Mouse (Mus musculus) heart, postnatal 10 days (tissue): ENCODE results near the gene Trpc4. TPM values are rescaled to one million over a fixed set of nuclear protein-coding genes. Genes with fewer than 3 reads are reported as not detected.

Experiments
- DNase-seq, 2 experiments: peaks; one replicate each; pipeline ENCODE4 v3.0.0; 2021
- intact Hi-C: fragments of 180-260 bp; cut with DNase I; formaldehyde crosslinking; loops from one replicate; pipeline ENCODE4 v1.15.1; 2025
- total RNA-seq, 2 experiments: library from RNA; stranded (reverse); gene quantifications; 2 replicates each; pipeline ENCODE4 v1.2.3; 2021

Gene Trpc4
- total RNA-seq, 2 experiments from 2014 or later, result 0.25 to 0.38 TPM

DNA sequence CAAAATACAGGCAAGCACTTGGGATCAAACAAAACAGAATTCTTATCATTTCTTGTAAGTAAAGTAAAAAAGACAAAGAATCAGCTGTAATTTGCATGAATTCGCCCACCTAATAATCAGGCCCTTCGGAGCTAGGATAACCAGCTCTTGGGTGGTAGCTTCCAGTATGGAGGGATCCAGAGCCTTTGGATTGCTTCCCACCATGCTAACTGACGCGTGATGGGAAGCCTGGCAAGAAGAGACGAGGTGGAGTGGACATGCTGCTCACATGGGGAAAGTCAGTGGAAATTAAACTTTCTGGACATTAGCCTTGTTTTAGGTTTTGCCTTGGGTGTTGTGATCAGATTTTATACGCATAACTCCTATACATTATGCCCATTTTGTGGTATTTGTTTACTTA, 93.5 kb downstream of the Trpc4 start:
- intact Hi-C loops, result no loop called here
- DNase-seq, result no peak

DNA sequence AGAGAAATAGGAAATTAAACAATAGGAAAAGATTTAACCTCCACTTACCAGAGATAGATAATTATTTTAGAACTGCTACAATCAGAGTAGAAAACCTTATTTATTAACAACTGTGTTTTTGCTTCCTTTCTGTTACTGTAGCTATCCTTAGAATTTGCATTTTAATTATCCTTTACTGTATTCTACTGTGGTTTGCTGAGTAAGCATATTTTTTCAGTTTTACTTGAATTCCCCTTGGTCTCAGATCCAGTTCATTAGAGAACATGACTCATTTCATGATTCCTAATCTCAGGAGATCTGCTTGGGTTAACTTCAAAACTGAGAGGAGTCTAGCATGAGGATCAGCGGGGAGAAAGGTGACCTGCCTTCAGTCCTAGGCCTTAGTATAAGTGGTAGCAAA, 111.1 kb downstream of the Trpc4 start:
- intact Hi-C loops, result no loop called here
- DNase-seq, result no peak

DNA sequence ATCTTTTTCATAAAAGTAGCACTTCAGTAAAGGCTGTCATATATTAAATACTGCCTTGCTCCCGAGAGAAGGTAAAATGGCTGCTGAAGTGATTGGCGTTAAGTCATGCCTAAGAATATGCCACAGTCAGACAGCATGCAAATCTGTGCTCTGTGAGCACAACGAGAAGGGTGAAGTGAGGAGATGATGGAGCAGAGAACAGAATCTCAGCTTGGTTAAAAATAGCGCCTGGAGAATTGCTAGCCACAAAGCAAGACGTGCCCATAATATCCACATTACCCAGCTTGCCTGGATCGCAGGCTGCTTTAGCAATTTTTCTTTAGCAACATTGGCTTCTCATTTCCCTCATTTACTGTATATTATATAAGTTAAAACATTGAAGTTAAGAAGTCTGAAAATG, 113.3 kb downstream of the Trpc4 start:
- peak; percentile 23 to 39 for DNase-seq
- intact Hi-C loops, result no loop called here

DNA sequence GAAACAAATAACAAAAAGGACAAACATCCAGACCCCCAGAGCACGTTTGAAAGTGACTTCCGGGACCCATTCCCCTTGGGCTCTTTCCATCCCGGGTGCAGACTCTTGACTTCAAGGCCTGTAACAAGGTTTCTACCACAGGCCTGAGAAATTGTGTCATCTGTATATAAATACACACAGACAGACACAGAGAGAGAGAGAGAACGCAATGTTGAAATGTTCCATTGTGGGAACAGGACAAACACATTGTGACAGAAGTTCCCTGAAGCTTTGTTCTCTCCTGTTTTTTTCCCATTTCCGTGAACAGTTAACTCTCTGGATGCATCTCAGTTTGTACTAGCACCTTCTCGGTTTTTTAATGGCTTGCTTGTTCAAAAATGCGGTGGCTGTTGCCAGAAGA, 118.8 kb downstream of the Trpc4 start:
- peak; percentile 29 to 30 for DNase-seq
- intact Hi-C loops, result no loop called here

DNA sequence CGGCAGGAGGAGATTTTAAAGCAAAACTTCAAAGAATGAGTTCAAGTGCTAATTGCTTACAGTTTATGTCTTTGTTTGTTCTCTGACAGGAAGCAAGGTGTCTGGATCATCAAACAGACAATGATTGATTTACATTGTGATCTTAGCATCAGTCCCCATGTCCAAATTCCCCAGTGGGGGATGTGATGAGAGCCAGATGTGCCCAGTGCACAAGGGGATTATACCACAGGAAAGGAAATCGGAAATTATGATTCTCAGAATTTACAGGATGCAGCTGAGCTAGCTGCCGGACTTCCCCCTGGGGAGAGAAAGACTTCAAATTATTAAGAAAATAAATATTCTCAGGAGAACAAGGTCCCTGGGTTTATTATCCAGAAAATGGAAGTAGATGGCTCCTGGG, 133.9 kb downstream of the Trpc4 start:
- peak in 1 of 2 experiments; percentile 10 for DNase-seq
- intact Hi-C loops, result no loop called here

DNA sequence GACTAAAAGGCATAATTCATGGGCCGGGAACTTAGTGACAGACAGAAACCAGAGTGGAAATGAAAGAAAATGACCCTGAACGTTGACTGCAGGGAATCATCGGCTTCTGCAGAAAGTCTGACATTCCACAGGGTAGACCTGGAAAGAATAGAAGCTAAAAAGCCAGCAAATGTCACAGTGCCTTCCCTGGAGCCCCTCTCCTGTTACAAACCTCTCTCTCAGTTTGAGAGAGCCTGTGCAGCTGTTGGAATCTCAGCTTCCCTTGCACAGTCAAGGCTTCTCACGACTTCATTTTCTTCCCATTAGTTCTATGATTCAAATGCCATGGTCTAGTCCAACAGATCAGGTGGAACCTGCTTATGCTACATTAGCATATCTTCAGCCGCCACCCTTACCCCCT, 154.8 kb downstream of the Trpc4 start:
- DNase-seq, result no peak
- intact Hi-C loops, result loop anchor here (10.0 kb wide), 2 partner anchors 156 to 446 kb away; partner anchors contain the start of genes Trpc4 and Ufm1

DNA sequence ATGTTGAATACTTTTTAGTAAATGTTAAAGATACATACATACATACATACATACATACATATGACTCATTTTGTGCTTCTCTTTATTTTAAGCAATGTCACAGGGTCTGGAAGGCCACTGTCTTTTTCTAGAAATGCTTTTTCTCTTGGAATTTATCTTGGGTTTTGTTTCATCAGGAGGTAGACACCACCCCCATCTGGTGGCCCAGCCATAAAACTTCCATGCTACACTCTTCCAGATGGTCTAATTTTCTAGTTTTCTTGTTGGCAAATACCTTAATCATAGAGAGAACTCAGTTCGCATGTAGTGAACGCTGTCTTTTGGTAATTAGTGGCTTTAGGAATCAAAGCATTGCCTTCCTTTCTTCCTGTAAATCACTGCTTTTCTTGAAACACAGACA, 158.2 kb downstream of the Trpc4 start:
- DNase-seq, result peak; percentile 10 to 36
- intact Hi-C loops, result loop anchor here (2.0 to 10.0 kb wide), 3 partner anchors 159 to 577 kb away; partner anchors contain the start of genes Trpc4 and Ufm1

DNA sequence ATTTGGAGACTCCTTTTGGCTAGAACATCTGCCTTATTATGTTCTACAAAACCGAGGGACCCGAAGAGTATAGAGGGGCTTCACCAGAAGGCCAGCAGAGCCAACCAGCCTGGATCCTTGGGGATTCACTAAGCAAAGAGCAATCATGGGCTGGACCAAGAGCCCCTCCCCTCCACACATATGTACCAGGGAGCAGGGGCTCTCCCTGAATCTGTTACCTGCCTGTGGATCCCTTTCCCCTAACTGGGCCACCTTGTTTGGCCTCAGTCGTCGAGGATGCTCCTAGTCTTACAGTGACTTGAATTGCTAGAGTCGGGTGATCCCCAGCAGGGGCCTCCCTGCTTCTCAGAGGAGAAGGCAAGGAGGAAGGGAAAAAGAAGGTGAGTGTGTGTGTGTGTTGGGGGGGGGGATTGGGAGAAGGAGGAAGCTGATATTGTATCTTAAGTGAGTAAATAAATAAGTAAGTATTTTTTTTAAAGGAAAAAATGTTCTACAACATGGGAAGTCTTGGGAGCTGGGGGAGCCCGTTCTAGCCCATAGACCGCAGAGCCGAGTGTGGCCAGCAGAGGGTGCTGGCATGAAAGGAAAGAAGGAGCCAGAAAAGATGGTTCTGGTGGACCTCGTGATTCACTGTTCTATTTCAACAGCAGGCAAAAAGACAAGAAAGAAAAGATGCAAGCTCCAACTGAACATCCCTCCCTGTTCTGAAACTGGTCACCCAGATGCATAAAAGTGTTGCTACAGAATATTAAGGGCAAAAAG, 197.2 kb downstream of the Trpc4 start:
- DNase-seq, result peak; percentile 79 to 88
- intact Hi-C loops, result loop anchor here (1.0 to 10.0 kb wide), 3 partner anchors 320 to 462 kb away; no protein-coding TSS in a partner anchor

DNA sequence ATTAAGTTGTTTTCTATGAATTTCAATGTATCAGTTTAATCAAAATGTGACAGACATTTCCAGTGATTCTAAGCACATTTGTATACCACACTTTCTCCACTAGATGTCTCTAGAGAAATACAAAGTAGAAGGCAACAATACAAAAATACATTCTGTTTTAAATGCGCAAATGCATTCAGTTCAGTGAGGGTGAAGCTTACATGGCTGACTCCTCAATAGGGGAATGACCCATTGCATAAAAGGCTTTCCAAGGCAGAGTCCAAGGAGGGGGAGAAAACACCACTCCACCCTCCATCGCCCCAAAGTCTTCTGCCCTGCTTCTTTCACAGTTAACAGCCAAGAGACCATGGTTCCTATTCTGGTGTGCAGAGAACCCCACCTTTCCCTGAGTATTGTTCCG, 201.7 kb downstream of the Trpc4 start:
- intact Hi-C loops, result loop anchor here (1.0 to 10.0 kb wide), 2 partner anchors 315 to 457 kb away; no protein-coding TSS in a partner anchor
- peak in 1 of 2 experiments; percentile 36 for DNase-seq

DNA sequence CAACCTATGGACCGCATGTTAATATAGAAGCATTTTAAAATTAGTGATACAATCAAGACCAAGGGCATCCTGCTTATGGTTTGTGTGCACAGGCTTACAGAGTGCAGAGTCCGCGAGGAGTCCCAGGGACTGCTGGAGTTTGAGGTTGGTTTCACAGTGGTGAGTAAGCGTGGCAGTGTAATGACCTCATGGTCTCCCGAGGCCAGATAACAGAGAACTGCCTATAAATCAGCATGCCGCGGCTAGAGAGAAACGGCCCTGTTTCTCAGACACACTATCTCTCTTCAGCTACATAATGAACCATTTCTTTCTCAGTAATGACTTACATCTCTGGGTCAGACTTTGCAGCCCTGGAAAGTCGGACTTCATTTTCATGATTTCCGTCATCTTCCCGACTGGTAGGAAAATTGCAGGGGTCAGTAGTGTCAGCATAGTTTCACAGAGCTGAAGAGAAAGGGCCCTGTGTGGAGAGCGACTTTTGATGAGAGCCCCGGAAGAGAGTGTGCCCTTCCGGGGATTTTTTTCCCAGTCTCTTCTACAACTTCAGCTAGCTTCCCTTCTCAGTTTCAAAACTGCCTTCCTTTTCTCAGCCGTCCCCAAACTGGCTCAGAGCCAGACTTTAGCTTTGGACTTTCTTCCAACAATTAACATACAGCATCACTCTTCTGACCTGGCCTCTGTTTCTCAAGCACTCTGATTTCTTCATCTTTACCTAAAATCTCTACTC, 202.8 kb downstream of the Trpc4 start:
- peak; percentile 70 to 72 for DNase-seq

DNA sequence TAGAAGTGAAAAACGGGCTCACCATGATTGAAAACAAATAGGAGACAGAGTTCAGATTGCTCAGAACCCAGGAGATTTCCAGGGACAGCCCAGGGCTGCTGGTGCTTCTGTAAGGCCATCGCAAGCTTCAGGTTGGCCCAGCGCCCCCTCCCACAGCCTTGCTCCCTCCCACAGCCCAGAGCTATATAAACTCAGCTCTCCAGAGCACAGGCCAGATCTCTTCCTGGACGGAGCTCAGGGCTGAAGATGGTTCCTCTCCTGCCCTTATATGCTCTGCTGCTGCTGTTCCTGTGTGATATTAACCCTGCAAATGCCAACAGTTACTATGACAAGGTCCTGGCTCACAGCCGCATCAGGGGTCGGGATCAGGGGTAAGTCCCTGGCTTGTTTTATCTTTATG, 205.1 kb downstream of the Trpc4 start, which contains the start of gene Postn:
Gene Postn (plus strand): TSS at position 213 of the 400 bp plus-strand sequence.
- DNase-seq, result peak; percentile 71 to 76
- intact Hi-C loops, result loop anchor here (5.0 kb wide), 2 partner anchors 76 to 116 kb away; no protein-coding TSS in a partner anchor

More for the DNA sequence above, 202.8 kb downstream of the Trpc4 start:
- intact Hi-C loops, result loop anchor here (10.0 kb wide), 1 partner anchor 456 kb away; no protein-coding TSS in a partner anchor

DNA sequence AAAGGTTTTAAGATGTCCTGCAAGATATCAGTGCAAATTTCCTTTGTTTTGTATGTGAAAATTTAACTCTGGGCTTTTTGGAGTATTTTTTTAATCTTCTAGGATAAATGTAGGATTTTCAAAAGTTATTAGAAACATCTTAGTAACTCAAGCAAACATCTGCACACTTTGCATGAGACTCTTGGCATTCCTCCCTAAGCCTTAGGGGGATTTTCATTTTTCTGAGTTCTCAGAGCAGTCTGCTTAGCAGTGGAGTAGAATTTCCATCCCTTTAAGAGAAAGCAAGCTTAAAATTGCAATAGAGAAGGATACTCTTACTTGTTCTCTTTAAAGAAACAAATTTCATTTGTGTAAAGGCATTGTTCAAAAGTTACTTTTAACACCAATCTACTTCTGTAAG, 205.8 kb downstream of the Trpc4 start:
- intact Hi-C loops, result loop anchor here (5.0 kb wide), 2 partner anchors 76 to 116 kb away; no protein-coding TSS in a partner anchor
- DNase-seq, result no peak

Other genes starting within 250 kb of the Trpc4 start
- gene Postn, start 205.1 kb downstream of the Trpc4 start, total RNA-seq, result 100 to 1,000 TPM; 455 to 513 TPM